Mouse (Mus musculus) thymus, adult 2 months (tissue): ENCODE measurements around the gene Iqch.

Experiments used
- CTCF ChIP-seq: fragments of 200-500 bp; IDR thresholded peaks from 2 replicates; pipeline ENCODE4 v1.5.1; 2012; ENCODE audit warnings: mild to moderate bottlenecking, control low read depth, low read length, moderate library complexity, borderline replicate concordance; ENCODE audit not compliant: control insufficient read depth, poor library complexity, insufficient read depth; ENCODE audit errors: extremely low read depth
- POLR2A ChIP-seq: fragments of 200-500 bp; IDR thresholded peaks from 2 replicates; pipeline ENCODE4 v1.6.1; 2012; ENCODE audit warnings: mild to moderate bottlenecking, low read length, control low read depth, moderate library complexity; ENCODE audit not compliant: control insufficient read depth, poor library complexity, insufficient read depth; ENCODE audit errors: extremely low read depth

DNA sequence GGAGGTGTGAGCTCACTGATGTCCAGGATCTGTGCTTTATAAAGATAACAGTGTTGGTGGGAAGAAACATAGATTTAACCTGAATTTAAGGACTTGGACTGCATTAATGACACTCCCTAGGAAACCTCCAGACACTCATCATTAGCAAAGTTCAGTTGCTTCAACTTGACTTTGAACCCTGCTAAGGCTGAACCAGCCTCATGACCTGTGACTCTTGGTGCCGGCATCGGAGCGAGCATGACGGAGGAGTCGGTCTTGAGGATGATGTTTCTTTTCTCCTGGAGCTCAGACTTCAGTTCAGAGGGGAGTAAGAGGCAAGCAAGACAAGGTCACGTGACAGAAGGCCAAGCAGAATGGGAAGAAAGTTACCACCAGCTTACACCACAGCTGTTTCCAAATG is 41.7 kb upstream of the Iqch start:
- no peak for TF ChIP-seq CTCF
- TF ChIP-seq POLR2A = no peak
